ENCODE assay signal across 23 mouse cellular contexts in genomic region chr3:132015205-132015604, GRCm38 (mm10).
DNase-seq lines count a peak whose midpoint lies in the region; ATAC-seq and TF ChIP-seq lines count a peak whose summit lies in the region.
"Had no signal": no experiment of that assay in that cellular context is flagged by ENCODE, and none has a peak within 500 bp of the region (broad histone marks: within the 10 kb centered on the region; RNA-seq: fewer than 3 reads in every experiment).

No protein-coding gene starts in this region.

- in situ Hi-C loops in CH12.LX (cut with MboI; ENCODE audit: low pct_ligation_motif_present, low pct_unique_long_range_greater_than_20kb, low sequenced_read_pairs): no loop called here

- WGBS in heart, embryonic 14.5 days: 43% methylated on average over 6 of the region's 6 CpGs
- WGBS in heart, embryonic 10.5 days: 42% methylated on average over 6 of the region's 6 CpGs
- WGBS in forebrain, embryonic 12.5 days: 41% methylated on average over 6 of the region's 6 CpGs
- 27% methylated on average over 6 of the region's 6 CpGs for WGBS in midbrain, embryonic 12.5 days

- H3K4me1 ChIP-seq in heart, embryonic 14.5 days (ENCODE audit: control insufficient read depth in 2 of 2, insufficient read depth in 2 of 2, low read length in 2 of 2): 0 out of 4 replicates have a peak, but pooled peaks cover 0 to 7% of the 10 kb centered on the region in 2 experiments
- H3K4me1 ChIP-seq in heart, embryonic 10.5 days: peaks cover 16% of the 10 kb centered on the region
- H3K4me1 ChIP-seq in CH12.LX (ENCODE audit: control insufficient read depth in 1 of 2, insufficient read depth in 2 of 2): no peaks in the 10 kb centered on the region
- peaks cover 26% of the 10 kb centered on the region for H3K4me1 ChIP-seq in forebrain, embryonic 12.5 days
- H3K4me1 ChIP-seq in midbrain, embryonic 12.5 days: peaks cover 24% of the 10 kb centered on the region
- H3K4me1 ChIP-seq: embryonic facial prominence, embryonic 15.5 days had no signal

- no peaks in the 10 kb centered on the region for H3K36me3 ChIP-seq in heart, embryonic 14.5 days (ENCODE audit: control insufficient read depth, insufficient read depth, low read length)
- H3K36me3 ChIP-seq in heart, embryonic 10.5 days: no peaks in the 10 kb centered on the region
- H3K36me3 ChIP-seq in CH12.LX (replicated peaks in 1 of 2; ENCODE audit: control insufficient read depth in 1 of 2, insufficient read depth in 1 of 2, low read length in 1 of 2): no peaks in the 10 kb centered on the region
- H3K36me3 ChIP-seq in forebrain, embryonic 12.5 days (replicated peaks): no peaks in the 10 kb centered on the region
- no peaks in the 10 kb centered on the region for H3K36me3 ChIP-seq in midbrain, embryonic 12.5 days
- H3K36me3 ChIP-seq: embryonic facial prominence, embryonic 15.5 days had no signal

- no peak for TF ChIP-seq RAD21 in CH12.LX (IDR thresholded peaks at IDR 0.05; ENCODE audit: low read depth, low read length)

- no peak overlapping the region for H3K4me3 ChIP-seq in heart, embryonic 14.5 days (ENCODE audit: control insufficient read depth in 1 of 2, insufficient read depth in 1 of 2, low read depth in 1 of 2, low read length in 2 of 2)
- H3K4me3 ChIP-seq in heart, embryonic 10.5 days: no peak overlapping the region
- no peak overlapping the region for H3K4me3 ChIP-seq in CH12.LX (replicated peaks in 1 of 3; ENCODE audit: low read depth in 2 of 3, low read length in 2 of 3, poor library complexity in 1 of 3)
- H3K4me3 ChIP-seq in forebrain, embryonic 12.5 days (replicated peaks): no peak overlapping the region
- no peak overlapping the region for H3K4me3 ChIP-seq in midbrain, embryonic 12.5 days
- H3K4me3 ChIP-seq: embryonic facial prominence, embryonic 15.5 days; heart, adult 2 months; layer of hippocampus, adult 2 months had no signal

- DNase-seq in heart, embryonic 10.5 days (ENCODE audit: low spot score): no peak
- no peak for DNase-seq in CH12.LX (ENCODE audit: extremely low read depth)
- no peak for DNase-seq in testis, postnatal 10 days (ENCODE audit: low spot score)
- DNase-seq in layer of hippocampus, postnatal 25 days (ENCODE audit: extremely low spot score in 1 of 2, low spot score in 1 of 2): no peak
- no peak for DNase-seq in Muller cell, postnatal 12 days (ENCODE audit: inconsistent ontology term)
- DNase-seq: adrenal gland, postnatal 25 days; cerebellum, adult 9-10 months; gastrocnemius, postnatal 14 days; heart, adult 2 months; heart, postnatal 14 days; kidney, adult 18-20 months; kidney, postnatal 10 days; left cerebral cortex, postnatal 4 days; lung, postnatal 4 days; right cerebral cortex, postnatal 4 days; thymus, postnatal 4 days had no signal

- no peaks in the 10 kb centered on the region for H3K79me2 ChIP-seq in CH12.LX (replicated peaks; ENCODE audit: control insufficient read depth, extremely low read depth, insufficient read depth, poor library complexity, severe bottlenecking)

- TF ChIP-seq CTCF in CH12.LX (conservative IDR thresholded peaks at IDR 0.05 in 1 of 2, IDR thresholded peaks at IDR 0.05 in 1 of 2; ENCODE audit: low read depth in 2 of 2, low read length in 2 of 2): no peak

- no peak for TF ChIP-seq POLR2A in CH12.LX (IDR thresholded peaks at IDR 0.05; ENCODE audit: low read depth, low read length)

- no peak overlapping the region for H3K27ac ChIP-seq in heart, embryonic 14.5 days (replicated peaks in 1 of 2; ENCODE audit: control insufficient read depth in 1 of 2, insufficient read depth in 1 of 2, low read depth in 2 of 2, low read length in 2 of 2)
- no peak overlapping the region for H3K27ac ChIP-seq in heart, embryonic 10.5 days
- no peak overlapping the region for H3K27ac ChIP-seq in CH12.LX (ENCODE audit: insufficient read depth, low read depth)
- peak overlapping the region; percentile 50; the same call in 1 of the 2 replicates for H3K27ac ChIP-seq in forebrain, embryonic 12.5 days
- 0 out of 2 replicates have a peak overlapping the region, but pooled peaks have one; percentile 40 for H3K27ac ChIP-seq in midbrain, embryonic 12.5 days (replicated peaks)
- H3K27ac ChIP-seq: embryonic facial prominence, embryonic 15.5 days; heart, adult 2 months; hindbrain, postnatal 0 days; layer of hippocampus, adult 2 months had no signal

- H3K9ac ChIP-seq in heart, embryonic 14.5 days (ENCODE audit: low read length): no peak overlapping the region
- H3K9ac ChIP-seq in CH12.LX (ENCODE audit: insufficient read depth, low read depth): no peak overlapping the region
- H3K9ac ChIP-seq in forebrain, embryonic 12.5 days: no peak overlapping the region
- no peak overlapping the region for H3K9ac ChIP-seq in midbrain, embryonic 12.5 days (replicated peaks)
- H3K9ac ChIP-seq: embryonic facial prominence, embryonic 15.5 days had no signal

- no peaks in the 10 kb centered on the region for H3K27me3 ChIP-seq in heart, embryonic 14.5 days (ENCODE audit: control insufficient read depth, insufficient read depth, low read length)
- H3K27me3 ChIP-seq in heart, embryonic 10.5 days (ENCODE audit: insufficient read depth, poor library complexity, severe bottlenecking): no peaks in the 10 kb centered on the region
- no peaks in the 10 kb centered on the region for H3K27me3 ChIP-seq in CH12.LX (replicated peaks)
- H3K27me3 ChIP-seq in forebrain, embryonic 12.5 days: no peaks in the 10 kb centered on the region
- no peaks in the 10 kb centered on the region for H3K27me3 ChIP-seq in midbrain, embryonic 12.5 days
- H3K27me3 ChIP-seq: embryonic facial prominence, embryonic 15.5 days had no signal

- ATAC-seq in heart, embryonic 14.5 days (ENCODE audit: insufficient number of reproducible peaks, insufficient read depth, low FRiP score, low read depth): no peak
- ATAC-seq in forebrain, embryonic 12.5 days (ENCODE audit: low FRiP score): no peak
- ATAC-seq in midbrain, embryonic 12.5 days (ENCODE audit: low FRiP score, low read depth): no peak
- ATAC-seq: hindbrain, postnatal 0 days had no signal

- TF ChIP-seq EP300 in CH12.LX (IDR thresholded peaks at IDR 0.05; ENCODE audit: low read length): no peak

- dilution Hi-C loops in CH12.LX (cut with MboI; ENCODE audit: extremely low pct_ligation_motif_present, extremely low pct_unique_long_range_greater_than_20kb, low sequenced_read_pairs): no loop called here

- no peaks in the 10 kb centered on the region for H3K9me3 ChIP-seq in heart, embryonic 14.5 days (ENCODE audit: control insufficient read depth, low read length)
- H3K9me3 ChIP-seq in heart, embryonic 10.5 days: no peaks in the 10 kb centered on the region
- no peaks in the 10 kb centered on the region for H3K9me3 ChIP-seq in CH12.LX (replicated peaks; ENCODE audit: low read length)
- H3K9me3 ChIP-seq in forebrain, embryonic 12.5 days: no peaks in the 10 kb centered on the region
- H3K9me3 ChIP-seq in midbrain, embryonic 12.5 days: no peaks in the 10 kb centered on the region
- H3K9me3 ChIP-seq: embryonic facial prominence, embryonic 15.5 days had no signal

- H3K4me2 ChIP-seq in heart, embryonic 14.5 days (ENCODE audit: low read length): 0 out of 2 replicates have a peak overlapping the region, but pooled peaks have one; percentile 15
- H3K4me2 ChIP-seq in CH12.LX (ENCODE audit: insufficient read depth, low read depth, poor library complexity, severe bottlenecking): peak overlapping the region; percentile 3; the same call in 1 of the 2 replicates
- no peak overlapping the region for H3K4me2 ChIP-seq in forebrain, embryonic 12.5 days
- H3K4me2 ChIP-seq in midbrain, embryonic 12.5 days (replicated peaks): no peak overlapping the region
- H3K4me2 ChIP-seq: embryonic facial prominence, embryonic 15.5 days; liver, embryonic 11.5 days had no signal

TF ChIP-seq in CH12.LX, 34 proteins besides CTCF, POLR2A, EP300 and RAD21:
- TF ChIP-seq ZMIZ1 (IDR thresholded peaks at IDR 0.05; ENCODE audit: low read depth, low read length) (no peak), ZKSCAN1 (IDR thresholded peaks at IDR 0.05; ENCODE audit: borderline replicate concordance, low read depth, low read length) (no peak), IRF4 (IDR thresholded peaks at IDR 0.05; ENCODE audit: low read depth, low read length) (no peak), HCFC1 (IDR thresholded peaks at IDR 0.05; ENCODE audit: low read depth, low read length) (no peak), SMC3 (IDR thresholded peaks at IDR 0.05; ENCODE audit: low read depth, low read length) (no peak), CHD1 (IDR thresholded peaks at IDR 0.05; ENCODE audit: low read depth, low read length) (no peak)
TF ChIP-seq in CH12.LX: peak in this region for 0.

Comparison
In these comparisons a context has a peak if more than half of its experiments do, and no peak if none do; other contexts are left out.
1. H3K27ac ChIP-seq: peak in forebrain, embryonic 12.5 days (single experiment) and midbrain, embryonic 12.5 days (single experiment); none in heart, embryonic 14.5 days (0 of 2), heart, embryonic 10.5 days (single experiment) and CH12.LX (single experiment).
2. H3K4me2 ChIP-seq: peak in heart, embryonic 14.5 days (single experiment) and CH12.LX (single experiment); none in forebrain, embryonic 12.5 days (single experiment) and midbrain, embryonic 12.5 days (single experiment).